Mouse (Mus musculus): ENCODE data around the gene C330007P06Rik. TPM values are rescaled to one million over a fixed set of nuclear protein-coding genes. Genes with fewer than 3 reads are reported as not detected.
"Not testable (repeated sequence)": the region's sequence is repeated elsewhere in the genome, so short reads cannot be mapped to it uniquely, and the experiment has no call there.

Gene C330007P06Rik
- 10 to 100 TPM; 30.3 to 34.9 TPM for total RNA-seq (2021)
- long read RNA-seq, experiment 1, transcript C330007P06Rik-202 (7 exons, 3,340 nt): major isoform, 34 of 42 reads
- long read RNA-seq, experiment 1, partial matches to known transcripts: 1 of 42 reads
- long read RNA-seq, experiment 1, other reads (novel, unspliced or antisense): 7 of 42 reads
- long read RNA-seq, experiment 2, transcript C330007P06Rik-202 (7 exons, 3,340 nt): major isoform, 39 of 46 reads
- long read RNA-seq, experiment 2, partial matches to known transcripts: 1 of 46 reads
- long read RNA-seq, experiment 2, other reads (novel, unspliced or antisense): 6 of 46 reads

GRCm38 (mm10) chrX:36873765-36874164 lies at the start of gene C330007P06Rik, which contains the start of gene Ube2a:
C330007P06Rik (minus strand) TSS chrX:36874111.
Ube2a (plus strand) TSS chrX:36873900.
- DNase-seq (ENCODE audit: low spot score in 2 of 2): no peak

- DNase-seq (ENCODE audit: low spot score in 2 of 2): no peak
Measured at GRCm38 (mm10) chrX:36921346-36921745, 47.4 kb upstream of the C330007P06Rik start.

- no peak for DNase-seq (ENCODE audit: low spot score in 2 of 2)
Measured at GRCm38 (mm10) chrX:36917749-36918148, 43.8 kb upstream of the C330007P06Rik start.

DNA sequence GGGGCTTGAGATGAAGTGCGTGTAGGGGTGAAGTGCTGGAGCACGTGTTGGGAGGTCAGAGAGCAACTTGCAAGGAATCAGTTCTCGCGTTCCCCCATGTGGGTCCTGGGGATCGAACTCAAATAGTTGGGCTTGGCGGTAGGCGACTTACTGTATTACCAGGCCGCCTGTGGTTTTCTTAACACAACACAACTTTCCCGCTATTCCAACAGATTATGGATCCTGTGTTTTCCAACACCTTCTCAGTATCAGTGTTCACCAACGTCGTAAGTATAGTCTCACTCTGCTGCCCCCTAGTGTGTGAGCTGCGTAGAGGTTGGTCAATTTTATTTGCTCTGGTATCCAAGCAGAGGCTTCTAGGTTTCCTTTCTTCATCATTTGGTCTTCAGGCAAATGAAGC lies 37.4 kb upstream of the C330007P06Rik start:
- DNase-seq (ENCODE audit: low spot score in 2 of 2): peak; percentile 16 to 37

DNA sequence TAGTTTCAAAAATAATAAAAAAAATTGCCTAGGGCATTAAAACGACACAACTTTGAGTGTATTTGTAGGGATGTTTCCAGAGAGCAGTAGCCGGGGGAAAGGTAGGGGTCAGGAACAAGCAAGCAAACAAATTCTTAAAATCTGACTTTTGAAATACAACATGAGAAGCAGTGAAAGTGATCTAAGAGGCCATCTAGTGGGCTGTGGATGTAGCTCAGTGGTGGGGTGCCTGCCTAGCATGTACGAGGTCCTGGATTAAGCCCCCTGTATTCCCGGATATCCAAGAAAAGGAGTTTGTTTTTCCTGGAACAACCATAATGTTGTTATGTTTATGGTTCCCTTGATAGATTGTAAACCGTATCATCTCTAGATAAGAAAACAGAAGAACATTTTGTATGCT lies 32.6 kb upstream of the C330007P06Rik start:
- no peak for DNase-seq (ENCODE audit: low spot score in 2 of 2)

DNA sequence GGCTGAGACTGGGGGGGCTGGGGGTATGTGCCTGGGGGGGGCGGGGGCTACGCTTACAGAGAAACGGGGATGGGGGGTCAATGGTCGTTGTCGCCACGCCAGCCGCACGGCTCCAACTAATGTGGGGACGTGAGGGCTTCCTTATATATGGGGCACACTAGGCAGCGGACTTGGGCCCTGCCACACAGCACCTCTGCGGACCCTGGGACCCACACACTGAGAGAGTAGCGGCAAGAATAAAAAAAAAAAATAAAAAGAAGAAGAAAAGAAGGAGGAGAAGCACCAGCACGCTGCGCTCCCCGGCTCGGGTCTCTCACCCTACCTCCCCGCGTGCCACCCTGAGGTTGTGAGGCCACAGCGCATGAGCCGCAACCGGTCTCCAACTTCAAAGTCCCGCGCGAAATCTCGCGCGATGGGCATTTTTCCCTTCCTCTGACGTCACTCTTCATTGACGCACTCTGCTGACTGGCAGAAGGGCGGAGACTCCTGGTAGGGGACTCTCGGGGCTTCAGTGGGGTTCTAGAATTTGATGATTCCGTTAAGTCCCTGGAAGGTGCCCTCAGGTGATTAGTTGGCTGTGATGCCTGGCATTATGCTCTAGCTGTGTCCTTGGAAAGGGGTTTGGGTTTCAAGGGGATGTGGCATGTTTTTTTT lies 29.3 kb upstream of the C330007P06Rik start:
- DNase-seq (ENCODE audit: low spot score in 2 of 2): peak; percentile 90 to 96

GRCm38 (mm10) chrX:36902321-36903114 lies 28.6 kb upstream of the C330007P06Rik start, which contains the start of gene Nkrf:
Nkrf (minus strand) TSS chrX:36902899.
- DNase-seq (ENCODE audit: low spot score in 2 of 2): peak; percentile 28 to 31

GRCm38 (mm10) chrX:36901655-36902054 lies 27.7 kb upstream of the C330007P06Rik start:
- DNase-seq (ENCODE audit: low spot score in 2 of 2): no peak

GRCm38 (mm10) chrX:36898931-36899330 lies 25.0 kb upstream of the C330007P06Rik start:
- not testable (repeated sequence) for DNase-seq (ENCODE audit: low spot score in 2 of 2)

GRCm38 (mm10) chrX:36884719-36885118 lies 10.8 kb upstream of the C330007P06Rik start:
- DNase-seq (ENCODE audit: low spot score in 2 of 2): no peak

- peak in 1 of 2 experiments; percentile 9 for DNase-seq (ENCODE audit: low spot score in 2 of 2)
Measured at GRCm38 (mm10) chrX:36874704-36875128, 805 bp upstream of the C330007P06Rik start.

GRCm38 (mm10) chrX:36874178-36874696 lies 326 bp upstream of the C330007P06Rik start:
- peak; percentile 82 to 84 for DNase-seq (ENCODE audit: low spot score in 2 of 2)

- DNase-seq (ENCODE audit: low spot score in 2 of 2): no peak
Measured at GRCm38 (mm10) chrX:36870372-36870771, 3.5 kb downstream of the C330007P06Rik start.

DNA sequence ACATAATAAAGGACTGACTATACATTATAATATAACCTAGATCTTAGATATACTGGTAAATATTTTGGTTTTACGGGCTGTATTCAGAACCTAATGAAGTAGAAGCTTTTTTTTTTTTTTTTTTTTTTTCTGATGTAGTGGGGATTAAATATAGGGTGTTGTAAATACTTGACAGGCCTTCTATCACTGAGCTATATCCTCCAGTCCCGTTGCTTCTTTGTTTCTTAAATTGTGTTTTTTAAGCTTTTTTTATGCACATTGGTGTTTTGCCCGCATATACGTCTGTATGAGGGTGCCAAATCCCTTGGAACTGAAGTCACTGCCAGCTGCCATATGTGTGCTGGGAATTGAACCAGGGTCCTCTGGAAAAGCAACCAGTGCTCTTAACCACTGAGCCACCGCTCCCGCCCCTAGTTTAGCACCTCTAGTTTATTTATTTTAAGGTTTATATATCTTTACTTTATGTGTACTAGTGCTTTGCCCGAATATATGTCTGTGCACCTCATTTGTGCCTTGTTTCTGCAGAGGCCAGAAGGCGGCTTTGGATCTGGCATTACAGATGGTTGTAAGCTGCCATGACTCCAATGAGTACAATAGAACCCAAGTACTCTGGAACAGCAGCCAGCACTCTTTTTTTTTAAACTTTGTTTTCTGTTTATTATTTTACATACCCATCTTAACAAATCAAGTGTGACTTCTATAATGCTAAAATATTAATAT lies 9.1 kb downstream of the C330007P06Rik start:
- no peak for DNase-seq (ENCODE audit: low spot score in 2 of 2)

DNA sequence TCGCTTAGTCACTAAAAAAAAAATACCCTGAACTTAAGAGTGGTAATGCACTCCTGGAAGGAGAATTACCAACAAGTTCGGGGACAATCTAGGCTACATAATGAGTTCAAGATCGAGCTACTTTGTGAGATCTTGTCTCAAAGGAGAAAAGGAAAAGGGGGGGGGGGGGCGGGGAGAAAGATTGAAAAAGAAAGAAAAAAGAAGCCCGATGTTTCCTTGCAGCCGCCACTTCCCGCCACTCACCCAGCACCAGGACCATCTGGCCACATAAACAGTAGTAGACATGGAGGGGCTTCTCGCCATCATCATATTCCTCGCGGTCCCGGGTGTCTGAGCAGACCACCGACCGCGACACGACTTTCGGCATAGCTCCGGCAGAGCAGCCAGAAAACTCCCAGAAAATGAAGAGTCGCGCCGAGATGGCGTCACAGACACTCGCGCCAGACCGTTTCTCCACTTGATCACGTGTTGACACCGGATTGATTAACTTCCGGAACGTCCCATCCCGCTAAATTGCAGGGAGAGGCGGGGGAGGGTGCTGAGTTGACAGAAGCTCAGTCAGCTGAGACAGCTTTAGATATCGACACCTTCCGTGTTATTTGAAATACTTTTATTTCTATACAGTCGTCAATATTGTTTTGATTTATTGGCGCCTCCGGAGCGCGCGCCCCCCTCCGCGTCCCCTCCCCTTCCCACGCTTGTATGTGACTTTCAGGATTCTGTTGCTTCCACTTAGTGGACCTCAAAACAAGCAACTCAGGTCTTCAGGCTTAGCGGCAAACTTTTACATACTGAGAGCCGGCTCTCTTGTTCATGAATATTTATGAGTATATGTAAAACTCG lies 9.9 kb downstream of the C330007P06Rik start:
- DNase-seq (ENCODE audit: low spot score in 2 of 2): peak; percentile 76 to 88

- DNase-seq (ENCODE audit: low spot score in 2 of 2): no peak
Measured at GRCm38 (mm10) chrX:36852631-36853030, 21.3 kb downstream of the C330007P06Rik start.

- DNase-seq (ENCODE audit: low spot score in 2 of 2): no peak
Measured at GRCm38 (mm10) chrX:36847152-36847551, 26.8 kb downstream of the C330007P06Rik start.

GRCm38 (mm10) chrX:36843346-36843990 lies 30.4 kb downstream of the C330007P06Rik start:
- no peak for DNase-seq (ENCODE audit: low spot score in 2 of 2)

DNA sequence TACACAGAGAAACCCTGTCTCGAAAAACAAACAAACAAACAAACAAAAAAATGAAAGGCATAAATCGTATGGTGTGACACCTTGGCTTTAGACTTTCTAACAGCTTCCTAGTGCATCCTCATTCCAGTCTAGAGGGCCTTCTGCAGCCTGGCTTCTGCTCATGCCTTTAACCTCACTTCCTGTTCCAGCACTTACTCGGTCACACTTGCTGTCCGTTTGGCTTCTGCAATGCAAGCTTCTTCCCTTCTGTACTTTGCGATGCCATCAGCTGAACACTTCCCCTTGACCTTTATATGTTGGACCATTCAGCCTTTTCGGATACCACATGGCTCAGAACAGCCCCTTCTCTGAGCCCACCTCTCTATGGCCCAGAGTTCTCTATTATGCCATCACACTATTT lies 32.2 kb downstream of the C330007P06Rik start:
- DNase-seq (ENCODE audit: low spot score in 2 of 2): no peak
